Mouse (Mus musculus): ENCODE measurements around the gene S1pr1. TPM values are rescaled to one million over a fixed set of nuclear protein-coding genes. Genes with fewer than 3 reads are reported as not detected.

Gene S1pr1
- 25.4 and 27.2 TPM in 2 replicates for polyA plus RNA-seq (2016; fragmentation: Nextera tagmentation; extraction: Ambion mirVana)

DNA sequence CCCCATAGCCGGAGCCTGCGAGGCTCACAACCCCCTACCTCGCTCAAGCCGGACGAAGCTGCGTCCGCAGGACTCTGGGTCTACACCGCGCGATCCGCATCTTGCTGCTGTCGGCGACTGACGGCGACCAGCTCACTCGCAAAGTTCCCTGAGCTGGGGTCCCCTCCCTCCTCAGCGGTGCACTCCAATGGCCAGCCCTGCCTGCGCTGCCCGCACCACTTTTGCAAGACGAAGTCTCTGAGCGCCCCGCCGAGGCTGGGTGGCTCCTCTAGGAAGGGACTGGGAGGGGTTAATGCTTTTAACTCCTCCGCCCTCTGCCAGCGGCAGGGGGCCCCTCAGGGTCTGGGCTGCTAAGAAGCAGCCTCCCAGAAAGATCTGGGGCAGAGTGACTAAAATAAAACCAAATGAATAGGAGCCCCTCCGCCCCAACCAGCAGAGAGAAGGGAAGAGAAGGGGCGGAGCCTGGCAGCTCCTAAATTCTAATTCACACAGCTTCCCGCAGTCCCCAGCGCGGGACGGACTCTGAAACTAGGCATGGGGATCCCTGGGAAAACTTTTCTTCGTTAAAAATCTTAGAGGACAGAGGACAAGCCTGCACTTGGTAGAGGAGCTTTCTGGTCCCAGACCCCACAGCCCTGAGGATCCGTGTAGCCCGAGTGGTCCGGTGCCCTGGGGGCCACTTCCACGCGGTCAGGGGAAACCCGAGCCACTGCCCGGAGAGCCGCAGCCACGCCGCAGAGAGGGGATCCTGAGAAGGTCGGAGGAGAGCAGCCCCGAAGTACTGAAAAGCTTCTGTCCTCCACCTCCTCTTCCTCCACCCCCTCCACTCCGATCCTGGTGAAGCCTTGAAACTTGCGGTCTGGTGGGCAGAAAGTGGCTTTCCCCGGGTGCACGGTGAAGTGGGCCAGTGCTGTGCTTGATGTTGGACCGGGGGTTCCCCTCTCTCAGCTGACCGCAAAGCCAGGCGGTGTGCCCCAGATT, at the start of gene S1pr1:
S1pr1 (minus strand) TSS at position 402 of the 981 bp plus-strand sequence.
- DNase-seq (ENCODE audit: extremely low spot score, low spot score): peak; percentile 90
- Histone ChIP-seq H3K36me3 (replicated peaks) (peaks cover 25% of the 10 kb centered on the region), H3K27ac (peak within 1 kb of the TSS; percentile 98), H3K4me3 (peak within 1 kb of the TSS; percentile 73), H3K4me1 (peaks cover 47% of the 10 kb centered on the region), H3K9me3 (no peaks in the 10 kb centered on the region), H3K27me3 (ENCODE audit: poor library complexity, severe bottlenecking) (no peaks in the 10 kb centered on the region)
- under 1% methylated on average over 51 of the region's 51 CpGs for WGBS

DNA sequence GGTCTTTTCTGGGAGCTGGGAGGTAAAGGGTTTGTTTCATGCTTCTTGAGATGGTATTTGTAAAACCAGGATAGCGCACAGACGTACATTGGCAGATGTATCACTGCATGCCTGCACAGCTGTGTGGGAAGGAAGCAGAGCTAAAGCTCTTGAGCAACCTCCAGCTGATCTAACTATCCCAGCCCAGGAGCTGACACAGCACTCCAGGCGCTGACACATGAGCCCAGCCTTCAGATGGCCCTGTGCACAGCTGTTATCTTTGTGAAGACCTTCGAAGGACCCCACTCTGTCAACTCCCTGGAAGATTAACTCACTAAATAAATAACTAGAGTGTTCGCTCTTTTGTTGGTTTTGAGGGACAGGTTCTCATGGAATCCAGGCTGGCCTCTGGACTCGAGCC, 48.4 kb upstream of the S1pr1 start:
- DNase-seq (ENCODE audit: extremely low spot score, low spot score): no peak
- Histone ChIP-seq H3K36me3 (replicated peaks) (no peaks in the 10 kb centered on the region), H3K4me3 (no peak overlapping the region), H3K27ac (0 out of 2 replicates have a peak overlapping the region, but pooled peaks have one; percentile 40), H3K27me3 (ENCODE audit: poor library complexity, severe bottlenecking) (no peaks in the 10 kb centered on the region), H3K4me1 (peaks cover 10% of the 10 kb centered on the region), H3K9me3 (no peaks in the 10 kb centered on the region)
- 82% methylated on average over 6 of the region's 6 CpGs for WGBS

DNA sequence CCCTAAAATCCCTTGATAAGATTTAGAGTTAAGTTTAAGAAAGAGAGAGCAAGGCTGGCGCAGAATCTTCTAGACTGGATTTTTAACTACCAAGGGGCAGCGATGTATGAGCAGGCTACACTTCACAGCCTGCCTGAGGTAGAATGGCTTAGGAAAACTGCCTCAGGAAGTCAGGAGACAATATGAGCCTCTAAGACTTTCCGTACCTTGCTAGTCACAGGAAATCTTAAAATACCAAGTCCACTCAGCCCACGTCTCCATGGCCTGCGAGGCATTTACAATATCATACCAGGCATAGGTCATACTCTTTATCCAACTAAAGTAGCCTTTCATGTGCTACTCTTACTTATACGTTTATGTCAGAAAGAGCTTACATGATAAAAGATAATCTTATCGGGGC, 48.0 kb upstream of the S1pr1 start:
- H3K27ac ChIP-seq: no peak overlapping the region
- 87% methylated on average over 7 of the region's 7 CpGs for WGBS
- H3K4me1 ChIP-seq: peaks cover 11% of the 10 kb centered on the region
- no peaks in the 10 kb centered on the region for H3K9me3 ChIP-seq
- no peak overlapping the region for H3K4me3 ChIP-seq
- no peaks in the 10 kb centered on the region for H3K36me3 ChIP-seq (replicated peaks)
- no peak for DNase-seq (ENCODE audit: extremely low spot score, low spot score)
- no peaks in the 10 kb centered on the region for H3K27me3 ChIP-seq (ENCODE audit: poor library complexity, severe bottlenecking)

DNA sequence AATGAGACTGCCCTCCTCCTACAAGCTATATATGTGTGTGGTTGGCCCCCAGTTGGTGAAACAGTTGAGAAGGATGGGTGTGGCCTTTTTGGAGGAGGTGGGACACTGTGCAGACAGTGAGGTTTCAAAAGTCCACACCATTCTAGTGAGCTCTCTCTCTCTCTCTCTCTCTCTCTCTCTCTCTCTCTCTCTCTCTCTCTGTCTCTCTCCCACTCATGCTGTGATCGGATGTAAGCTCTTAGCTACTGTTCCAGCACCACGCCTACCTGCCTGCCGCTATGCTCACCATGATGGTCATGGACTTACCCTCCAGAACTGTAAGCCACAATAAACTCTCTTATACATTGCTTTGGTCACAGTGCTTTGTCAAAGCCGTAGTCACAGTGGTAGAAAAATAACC, 44.8 kb upstream of the S1pr1 start:
- WGBS: 94% methylated on average over 4 of the region's 4 CpGs
- no peaks in the 10 kb centered on the region for H3K9me3 ChIP-seq
- no peak overlapping the region for H3K27ac ChIP-seq
- no peak for DNase-seq (ENCODE audit: extremely low spot score, low spot score)
- peaks cover 7% of the 10 kb centered on the region for H3K4me1 ChIP-seq
- no peak overlapping the region for H3K4me3 ChIP-seq
- no peaks in the 10 kb centered on the region for H3K27me3 ChIP-seq (ENCODE audit: poor library complexity, severe bottlenecking)
- no peaks in the 10 kb centered on the region for H3K36me3 ChIP-seq (replicated peaks)

DNA sequence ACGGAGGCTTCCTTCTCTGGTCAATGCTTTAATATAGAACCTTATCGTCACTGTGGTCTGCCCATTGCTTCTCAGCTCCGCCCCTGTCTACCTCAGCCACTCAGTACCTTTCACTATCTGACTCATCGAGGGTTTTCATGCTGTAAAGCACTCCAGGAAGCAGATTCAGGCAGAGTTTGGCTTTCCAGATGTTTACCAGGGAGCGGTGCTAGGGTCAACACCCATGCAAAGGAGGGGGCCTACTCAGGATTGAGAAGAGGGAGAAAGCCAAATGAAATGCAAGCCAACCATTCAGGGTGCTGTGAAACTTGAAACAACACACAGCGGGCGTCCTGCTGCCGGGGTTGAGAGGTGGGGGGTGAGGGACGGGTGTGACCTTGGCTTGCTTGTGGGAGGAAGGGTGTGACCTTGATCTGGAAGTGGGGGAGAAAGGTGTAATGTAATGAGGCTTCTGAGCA, 43.6 kb upstream of the S1pr1 start:
- H3K4me3 ChIP-seq: no peak overlapping the region
- H3K9me3 ChIP-seq: no peaks in the 10 kb centered on the region
- no peak overlapping the region for H3K27ac ChIP-seq
- WGBS: 24% methylated on average over 9 of the region's 9 CpGs
- H3K4me1 ChIP-seq: peaks cover 6% of the 10 kb centered on the region
- H3K36me3 ChIP-seq (replicated peaks): no peaks in the 10 kb centered on the region
- H3K27me3 ChIP-seq (ENCODE audit: poor library complexity, severe bottlenecking): no peaks in the 10 kb centered on the region
- DNase-seq (ENCODE audit: extremely low spot score, low spot score): no peak

DNA sequence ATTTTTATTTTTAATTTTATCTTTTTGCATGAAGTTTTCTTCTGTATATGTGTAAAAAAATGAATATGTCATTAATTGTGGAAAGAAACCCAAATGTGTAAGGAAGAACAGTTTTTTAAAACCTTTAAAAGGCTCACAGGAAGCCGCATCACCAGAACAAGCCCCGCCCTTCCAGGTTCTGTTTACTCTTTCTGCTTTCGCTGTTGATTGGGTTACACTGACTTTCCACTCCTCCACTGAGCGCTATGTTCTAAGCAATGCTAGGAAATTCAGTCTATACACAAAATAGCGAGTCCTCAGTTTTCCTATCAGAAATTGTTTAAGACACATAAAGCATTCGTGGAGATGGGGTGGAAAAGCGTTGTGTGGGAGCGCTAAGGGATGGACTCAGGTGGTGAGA, 39.6 kb upstream of the S1pr1 start:
- WGBS: 61% methylated on average over 8 of the region's 8 CpGs
- H3K4me3 ChIP-seq: no peak overlapping the region
- H3K27ac ChIP-seq: no peak overlapping the region
- DNase-seq (ENCODE audit: extremely low spot score, low spot score): no peak
- H3K36me3 ChIP-seq (replicated peaks): no peaks in the 10 kb centered on the region
- H3K9me3 ChIP-seq: no peaks in the 10 kb centered on the region
- peaks cover 6% of the 10 kb centered on the region for H3K4me1 ChIP-seq
- H3K27me3 ChIP-seq (ENCODE audit: poor library complexity, severe bottlenecking): no peaks in the 10 kb centered on the region

DNA sequence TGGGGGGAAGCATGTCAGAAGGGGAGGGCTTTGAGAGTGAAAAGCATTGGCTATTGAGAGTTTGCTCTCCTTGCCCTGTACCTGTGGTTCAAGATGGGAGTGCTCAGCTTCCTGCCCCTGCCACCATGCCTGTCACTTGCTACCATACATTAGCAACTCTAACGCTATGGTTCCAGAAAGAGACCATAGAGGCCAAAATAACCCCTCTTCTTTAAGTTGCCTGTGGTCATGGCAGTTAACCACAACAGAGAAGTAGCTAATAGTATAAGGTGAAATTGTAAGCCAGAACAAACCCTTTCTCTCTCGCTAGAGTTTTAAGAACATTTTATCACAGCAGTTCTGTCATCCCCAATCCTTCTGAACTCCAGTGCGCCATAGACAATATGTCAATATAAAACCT, 35.5 kb upstream of the S1pr1 start:
- WGBS: 89% methylated on average over 3 of the region's 3 CpGs

DNA sequence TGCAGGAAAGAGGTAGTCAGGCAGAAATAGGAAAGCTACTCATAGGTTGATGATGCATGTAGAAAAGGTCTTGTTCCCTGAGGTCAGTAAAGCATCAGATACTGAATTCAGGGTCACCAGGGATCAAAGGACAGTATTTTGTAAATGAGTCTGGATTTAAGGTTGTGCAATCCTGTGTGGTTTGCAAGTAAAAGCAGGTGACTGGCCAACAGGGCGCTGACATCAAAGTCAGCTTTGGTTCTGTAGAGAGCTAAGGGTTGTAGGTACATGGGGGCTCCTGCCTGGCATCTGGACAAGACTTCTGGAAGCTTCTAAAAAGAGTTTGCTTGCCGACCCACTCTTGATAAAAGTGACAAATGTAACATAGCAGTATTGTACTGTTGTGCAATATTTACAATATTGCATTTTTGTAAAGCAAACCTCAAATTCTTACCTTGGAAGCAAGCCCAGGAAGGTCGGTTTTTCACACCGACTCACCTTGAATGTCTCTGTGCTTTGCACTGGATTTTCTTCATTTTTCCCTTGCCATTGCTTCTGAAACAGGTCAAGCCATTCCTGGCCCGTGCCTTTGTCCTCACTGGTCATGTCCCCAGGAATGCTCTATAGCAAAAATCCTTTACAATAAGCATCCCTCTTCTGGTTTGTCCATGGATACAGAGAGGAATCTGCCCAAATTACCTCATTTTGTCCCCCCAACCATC, 33.6 kb upstream of the S1pr1 start:
- H3K9me3 ChIP-seq: no peaks in the 10 kb centered on the region
- 85% methylated on average over 5 of the region's 5 CpGs for WGBS

More for the DNA sequence above, 35.5 kb upstream of the S1pr1 start:
- no peaks in the 10 kb centered on the region for H3K27me3 ChIP-seq (ENCODE audit: poor library complexity, severe bottlenecking)
- no peaks in the 10 kb centered on the region for H3K9me3 ChIP-seq
- H3K4me1 ChIP-seq: no peaks in the 10 kb centered on the region
- no peak overlapping the region for H3K4me3 ChIP-seq
- peak; percentile 1 for DNase-seq (ENCODE audit: extremely low spot score, low spot score)
- no peaks in the 10 kb centered on the region for H3K36me3 ChIP-seq (replicated peaks)
- no peak overlapping the region for H3K27ac ChIP-seq

DNA sequence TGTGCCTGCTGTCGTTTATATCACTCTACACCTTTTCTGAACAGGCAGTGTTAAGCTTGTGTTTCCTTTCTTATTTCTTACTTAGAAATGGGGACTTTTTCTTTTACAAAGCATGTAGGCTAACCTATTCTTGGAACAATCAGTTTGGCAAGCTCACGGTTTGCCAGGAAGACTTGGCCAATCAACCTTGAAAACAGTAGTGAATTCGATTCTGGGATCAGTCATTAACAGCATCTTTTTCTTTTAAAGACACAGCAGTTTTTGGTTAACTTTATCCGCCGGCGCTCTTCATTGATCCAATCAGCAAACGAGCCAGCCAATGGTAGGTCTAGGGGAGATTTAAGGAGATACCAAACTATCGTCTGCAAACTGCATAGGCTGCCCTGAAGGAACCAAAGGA, 31.6 kb upstream of the S1pr1 start:
- Histone ChIP-seq H3K9me3 (no peaks in the 10 kb centered on the region), H3K4me3 (no peak overlapping the region), H3K4me1 (no peaks in the 10 kb centered on the region), H3K27ac (no peak overlapping the region), H3K27me3 (ENCODE audit: poor library complexity, severe bottlenecking) (no peaks in the 10 kb centered on the region), H3K36me3 (replicated peaks) (no peaks in the 10 kb centered on the region)
- DNase-seq (ENCODE audit: extremely low spot score, low spot score): peak; percentile 3
- 91% methylated on average over 8 of the region's 8 CpGs for WGBS

More for the DNA sequence above, 33.6 kb upstream of the S1pr1 start:
- Histone ChIP-seq H3K27ac (no peak overlapping the region), H3K27me3 (ENCODE audit: poor library complexity, severe bottlenecking) (no peaks in the 10 kb centered on the region), H3K4me1 (no peaks in the 10 kb centered on the region), H3K4me3 (no peak overlapping the region), H3K36me3 (replicated peaks) (no peaks in the 10 kb centered on the region)
- DNase-seq (ENCODE audit: extremely low spot score, low spot score): peak; percentile 9

DNA sequence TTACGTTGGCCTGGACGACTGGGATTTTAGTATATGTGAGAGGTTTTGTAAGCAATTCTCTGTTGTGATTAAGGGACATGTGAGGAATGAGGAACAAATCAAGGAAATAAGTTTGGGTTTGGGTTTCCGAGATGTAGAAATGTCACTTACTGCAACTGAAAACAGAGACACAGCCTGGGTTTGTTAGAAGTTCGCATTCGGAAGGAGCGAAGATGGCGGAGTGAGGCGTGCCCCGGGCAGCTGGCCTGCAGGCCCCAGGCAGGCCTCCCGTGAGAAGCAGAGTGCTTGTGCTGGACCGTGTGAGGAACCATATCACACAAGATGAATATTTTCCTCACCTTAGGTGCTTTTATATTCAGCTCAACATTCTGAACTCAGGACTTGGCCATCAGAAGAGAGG, 30.2 kb upstream of the S1pr1 start:
- H3K9me3 ChIP-seq: no peaks in the 10 kb centered on the region
- WGBS: 93% methylated on average over 11 of the region's 11 CpGs
- 0 out of 2 replicates have a peak overlapping the region, but pooled peaks have one; percentile 1 for H3K27ac ChIP-seq
- H3K4me3 ChIP-seq: no peak overlapping the region
- H3K4me1 ChIP-seq: no peaks in the 10 kb centered on the region
- no peaks in the 10 kb centered on the region for H3K36me3 ChIP-seq (replicated peaks)
- no peak for DNase-seq (ENCODE audit: extremely low spot score, low spot score)
- H3K27me3 ChIP-seq (ENCODE audit: poor library complexity, severe bottlenecking): no peaks in the 10 kb centered on the region

DNA sequence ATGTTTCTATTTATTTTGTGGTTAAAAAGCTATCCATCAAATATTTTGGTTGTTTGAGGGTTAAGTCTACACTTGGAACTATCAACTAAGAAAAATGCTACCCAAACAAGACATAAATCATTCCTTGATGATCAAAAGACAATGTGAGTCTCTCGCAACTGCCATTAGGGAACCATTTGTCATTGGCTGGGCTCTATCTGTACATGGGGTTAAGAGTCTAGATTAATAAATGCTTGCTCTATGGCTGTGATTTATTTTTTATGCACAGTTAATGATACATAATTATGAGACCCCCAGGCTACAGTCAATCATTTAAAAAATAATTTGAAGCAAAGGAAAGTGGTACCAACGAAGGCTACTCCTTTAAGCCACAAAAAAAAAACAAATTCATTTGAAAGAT, 23.7 kb upstream of the S1pr1 start:
- H3K9me3 ChIP-seq: no peaks in the 10 kb centered on the region
- H3K36me3 ChIP-seq (replicated peaks): no peaks in the 10 kb centered on the region
- peaks cover 14% of the 10 kb centered on the region for H3K4me1 ChIP-seq
- H3K27me3 ChIP-seq (ENCODE audit: poor library complexity, severe bottlenecking): no peaks in the 10 kb centered on the region
- peak overlapping the region; percentile 51; the same call in 1 of the 2 replicates for H3K27ac ChIP-seq
- 81% methylated on average over 2 of the region's 2 CpGs for WGBS
- no peak for DNase-seq (ENCODE audit: extremely low spot score, low spot score)
- no peak overlapping the region for H3K4me3 ChIP-seq

DNA sequence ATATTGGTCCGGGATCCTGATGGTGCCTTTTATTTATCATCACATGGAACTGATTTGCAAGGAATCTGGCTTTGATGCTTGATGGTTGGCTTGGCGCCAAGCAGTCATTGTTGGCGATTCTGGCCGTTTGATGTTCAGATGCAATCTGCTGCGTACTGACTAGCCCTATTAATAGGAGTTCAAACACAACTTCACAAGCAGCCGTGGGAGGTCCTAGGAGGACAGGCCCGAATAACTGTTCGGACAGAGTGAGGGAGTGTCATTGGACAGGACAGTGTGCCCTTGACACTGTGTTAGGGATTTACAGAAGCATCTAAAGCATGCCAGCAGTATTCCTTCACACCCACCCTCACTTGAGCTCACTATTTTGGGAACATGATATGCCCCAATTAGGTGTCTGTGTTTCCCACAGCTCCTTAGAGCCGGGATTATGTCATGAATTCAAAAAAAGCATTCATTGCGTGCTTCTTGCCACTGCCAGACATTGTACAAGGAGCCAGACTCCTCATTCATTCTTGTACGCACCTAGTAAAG, 23.0 kb upstream of the S1pr1 start:
- Histone ChIP-seq H3K9me3 (no peaks in the 10 kb centered on the region), H3K4me1 (peaks cover 14% of the 10 kb centered on the region), H3K27me3 (ENCODE audit: poor library complexity, severe bottlenecking) (no peaks in the 10 kb centered on the region), H3K27ac (peak overlapping the region; percentile 3; the same call in 1 of the 2 replicates), H3K4me3 (no peak overlapping the region), H3K36me3 (replicated peaks) (no peaks in the 10 kb centered on the region)
- DNase-seq (ENCODE audit: extremely low spot score, low spot score): no peak
- WGBS: 69% methylated on average over 11 of the region's 11 CpGs
